Mouse (Mus musculus): ENCODE measurements around the gene Jak3. TPM values are rescaled to one million over a fixed set of nuclear protein-coding genes. Genes with fewer than 3 reads are reported as not detected.

Gene Jak3
- 11.5 and 13.5 TPM in 2 replicates for polyA plus RNA-seq (2015; fragmentation: Nextera tagmentation; extraction: Ambion mirVana)

DNA sequence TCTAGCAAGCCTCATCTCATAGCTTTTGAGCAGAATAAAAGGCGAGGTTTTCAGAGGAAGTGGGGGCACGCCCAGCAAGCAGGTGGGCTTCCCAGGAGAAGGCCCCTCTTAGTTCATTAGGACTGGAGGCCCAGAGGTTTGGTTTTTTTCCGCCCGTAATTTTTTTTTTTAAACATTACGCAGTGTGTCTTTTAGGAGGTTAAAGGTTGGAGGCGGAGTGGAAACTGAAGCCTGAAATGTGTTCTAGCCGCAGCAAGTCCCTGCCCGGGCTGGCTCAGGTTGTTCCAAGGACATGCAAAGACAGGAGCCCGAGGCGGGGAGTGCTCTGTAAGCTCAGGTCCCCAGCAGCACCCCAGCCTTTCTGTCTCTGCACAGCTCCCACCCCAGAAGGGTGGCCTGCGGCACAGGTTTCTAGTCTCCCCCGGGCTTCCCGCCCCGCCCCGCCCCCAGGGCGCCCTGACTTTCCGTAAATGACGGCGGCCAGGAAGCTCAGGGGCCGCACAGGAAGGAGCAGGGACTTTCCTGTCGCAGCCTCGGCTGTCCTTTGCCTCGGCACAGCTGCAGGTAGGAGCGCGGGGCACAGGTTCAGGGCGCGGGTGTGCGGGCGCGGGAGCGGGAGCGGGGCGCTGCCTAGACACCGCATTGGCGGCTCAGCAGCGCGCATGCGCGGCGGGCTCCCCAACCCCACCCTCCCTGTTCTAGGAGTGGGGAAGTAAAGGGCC, at the start of gene Jak3:
Gene Jak3 (plus strand): TSS at position 277 of the 722 bp plus-strand sequence.
- Histone ChIP-seq H3K4me2 (ENCODE audit: low read depth, low read length) (peak within 1 kb of the TSS; percentile 84), H3K27me3 (replicated peaks; ENCODE audit: control insufficient read depth, insufficient read depth, low read length) (peaks cover 12% of the 10 kb centered on the region), H3K4me1 (ENCODE audit: control insufficient read depth, insufficient read depth, low read length) (peaks cover 29% of the 10 kb centered on the region), H3K4me3 (ENCODE audit: low read length) (peak within 1 kb of the TSS; percentile 79), H3K27ac (ENCODE audit: low read length) (peak within 1 kb of the TSS; percentile 87), H3K9ac (ENCODE audit: low read depth, low read length) (peak within 1 kb of the TSS; percentile 88), H3K36me3 (ENCODE audit: control insufficient read depth, insufficient read depth, low read length) (no peaks in the 10 kb centered on the region), H3K9me3 (ENCODE audit: control insufficient read depth, low read length) (no peaks in the 10 kb centered on the region)
- ATAC-seq = peak; percentile 64
- 3% methylated on average over 36 of the region's 40 CpGs for WGBS

GRCm38 (mm10) chr8:71626753-71627152, 49.3 kb upstream of the Jak3 start:
- Histone ChIP-seq H3K9me3 (ENCODE audit: control insufficient read depth, low read length) (peaks cover 18% of the 10 kb centered on the region), H3K27ac (ENCODE audit: low read length) (no peak overlapping the region), H3K9ac (ENCODE audit: low read depth, low read length) (no peak overlapping the region), H3K4me1 (ENCODE audit: control insufficient read depth, insufficient read depth, low read length) (peaks cover 25% of the 10 kb centered on the region), H3K36me3 (ENCODE audit: control insufficient read depth, insufficient read depth, low read length) (peaks cover 27% of the 10 kb centered on the region), H3K4me2 (ENCODE audit: low read depth, low read length) (no peak overlapping the region), H3K27me3 (replicated peaks; ENCODE audit: control insufficient read depth, insufficient read depth, low read length) (peaks cover 6% of the 10 kb centered on the region; the same call in 1 of the 2 replicates), H3K4me3 (ENCODE audit: low read length) (no peak overlapping the region)
- WGBS = 86% methylated on average over 9 of the region's 9 CpGs
- ATAC-seq = no peak

GRCm38 (mm10) chr8:71627265-71628099, 48.6 kb upstream of the Jak3 start:
- Histone ChIP-seq H3K4me2 (ENCODE audit: low read depth, low read length) (no peak overlapping the region), H3K27me3 (replicated peaks; ENCODE audit: control insufficient read depth, insufficient read depth, low read length) (peaks cover 6% of the 10 kb centered on the region; the same call in 1 of the 2 replicates), H3K27ac (ENCODE audit: low read length) (peak overlapping the region; percentile 46; the same call in 1 of the 2 replicates), H3K4me1 (ENCODE audit: control insufficient read depth, insufficient read depth, low read length) (peaks cover 25% of the 10 kb centered on the region), H3K9ac (ENCODE audit: low read depth, low read length) (peak overlapping the region; percentile 35; the same call in 1 of the 2 replicates), H3K36me3 (ENCODE audit: control insufficient read depth, insufficient read depth, low read length) (peaks cover 20% of the 10 kb centered on the region), H3K9me3 (ENCODE audit: control insufficient read depth, low read length) (peaks cover 12% of the 10 kb centered on the region), H3K4me3 (ENCODE audit: low read length) (no peak overlapping the region)
- WGBS = 49% methylated on average over 9 of the region's 9 CpGs
- ATAC-seq = no peak

DNA sequence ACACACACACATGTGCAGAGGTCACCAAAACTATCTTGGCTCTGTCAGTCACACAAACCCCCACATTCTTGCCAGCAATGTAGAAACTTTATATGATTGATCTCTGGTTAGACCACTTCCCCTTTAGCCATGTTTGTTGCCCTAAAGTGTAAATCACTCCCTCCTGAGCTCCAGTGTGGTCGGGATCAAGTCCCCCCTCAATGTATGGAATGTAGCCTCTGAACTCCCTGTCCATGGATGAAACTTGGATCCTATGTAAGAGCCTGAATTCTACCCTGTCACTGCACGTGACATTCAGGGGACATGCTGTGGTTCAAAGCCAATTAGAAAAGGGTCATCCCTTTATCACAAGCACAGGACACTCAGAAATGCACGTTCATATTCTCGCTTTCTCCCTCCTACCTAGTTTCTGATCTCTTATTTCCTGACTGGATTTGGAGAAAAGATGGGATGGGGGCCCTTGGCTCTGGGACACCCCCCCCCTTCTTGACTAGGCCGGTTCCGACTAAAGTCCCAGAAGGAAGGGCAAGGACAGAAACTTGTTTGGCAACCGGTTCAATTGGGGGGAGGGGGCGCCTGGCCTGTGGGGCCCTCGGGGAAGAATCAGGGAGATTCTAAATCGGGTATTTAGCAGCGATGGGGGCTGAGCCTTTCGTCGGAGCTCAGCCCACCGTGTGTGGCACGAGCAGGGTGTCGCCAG, 47.5 kb upstream of the Jak3 start:
- peak overlapping the region; percentile 81 for H3K9ac ChIP-seq (ENCODE audit: low read depth, low read length)
- H3K4me2 ChIP-seq (ENCODE audit: low read depth, low read length) = peak overlapping the region; percentile 98
- no peak for ATAC-seq
- peaks cover 25% of the 10 kb centered on the region for H3K4me1 ChIP-seq (ENCODE audit: control insufficient read depth, insufficient read depth, low read length)
- 7% methylated on average over 16 of the region's 16 CpGs for WGBS
- peaks cover 8% of the 10 kb centered on the region; the same call in 1 of the 2 replicates for H3K9me3 ChIP-seq (ENCODE audit: control insufficient read depth, low read length)
- peaks cover 9% of the 10 kb centered on the region for H3K36me3 ChIP-seq (ENCODE audit: control insufficient read depth, insufficient read depth, low read length)
- H3K27me3 ChIP-seq (replicated peaks; ENCODE audit: control insufficient read depth, insufficient read depth, low read length) = peaks cover 6% of the 10 kb centered on the region; the same call in 1 of the 2 replicates
- H3K4me3 ChIP-seq (ENCODE audit: low read length) = peak overlapping the region; percentile 65
- peak overlapping the region; percentile 70 for H3K27ac ChIP-seq (ENCODE audit: low read length)

DNA sequence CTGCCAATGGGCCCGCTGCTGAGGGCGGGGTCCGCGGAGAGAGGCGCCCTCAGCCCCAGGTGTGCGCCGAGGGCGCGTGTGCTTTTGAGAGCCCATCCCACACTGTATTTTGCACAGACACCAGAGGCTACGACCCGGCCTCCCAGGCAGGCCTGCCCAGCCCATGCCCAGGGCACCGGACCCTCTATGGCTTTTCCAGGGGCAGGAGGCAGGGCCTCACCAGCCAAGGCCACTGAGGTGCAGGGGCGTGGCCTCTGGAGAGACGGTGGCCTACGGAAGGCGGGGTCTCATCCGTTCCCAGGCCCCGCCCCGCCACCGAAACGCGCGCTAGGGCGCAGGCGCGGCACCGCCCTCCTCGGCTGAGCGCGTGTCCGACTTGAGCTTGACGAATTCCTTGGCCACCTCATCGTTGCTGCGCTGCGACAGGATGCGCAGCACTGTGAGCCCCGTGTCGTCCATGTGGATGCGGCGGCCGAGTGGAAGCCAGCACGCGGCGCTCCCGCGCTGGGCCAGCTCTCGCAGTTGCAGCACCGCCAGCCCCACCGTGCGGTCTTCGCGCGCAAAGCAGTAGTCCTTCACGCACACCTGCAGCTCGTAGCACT, 46.9 kb upstream of the Jak3 start:
- Histone ChIP-seq H3K27ac (ENCODE audit: low read length) (peak overlapping the region; percentile 70), H3K4me1 (ENCODE audit: control insufficient read depth, insufficient read depth, low read length) (peaks cover 31% of the 10 kb centered on the region), H3K27me3 (replicated peaks; ENCODE audit: control insufficient read depth, insufficient read depth, low read length) (peaks cover 6% of the 10 kb centered on the region), H3K36me3 (ENCODE audit: control insufficient read depth, insufficient read depth, low read length) (peaks cover 5% of the 10 kb centered on the region; the same call in 1 of the 2 replicates), H3K9ac (ENCODE audit: low read depth, low read length) (peak overlapping the region; percentile 81), H3K4me2 (ENCODE audit: low read depth, low read length) (peak overlapping the region; percentile 98), H3K9me3 (ENCODE audit: control insufficient read depth, low read length) (peaks cover 5% of the 10 kb centered on the region; the same call in 1 of the 2 replicates), H3K4me3 (ENCODE audit: low read length) (peak overlapping the region; percentile 65)
- WGBS = under 1% methylated on average over 55 of the region's 55 CpGs
- peak; percentile 89 for ATAC-seq

DNA sequence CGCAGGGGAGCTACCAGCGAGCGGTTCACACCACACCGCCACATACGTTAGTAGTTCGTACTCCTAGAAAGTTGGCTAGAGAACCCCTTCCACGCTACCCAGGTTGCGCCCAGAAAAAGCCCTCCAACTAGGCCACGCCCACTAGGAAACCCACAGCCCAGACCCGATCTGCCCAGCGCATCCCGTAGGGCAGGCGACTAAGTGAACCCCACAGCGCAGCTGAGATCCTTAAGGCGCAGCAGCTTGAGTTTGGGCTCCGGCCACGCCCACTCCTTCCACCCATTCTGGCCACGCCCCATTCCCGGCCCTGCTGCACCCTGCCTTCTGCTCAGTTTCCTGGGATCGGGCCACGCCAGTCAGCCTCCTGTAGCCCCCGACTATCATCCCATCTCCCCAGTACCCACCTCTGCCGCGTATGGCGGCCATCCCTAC, 46.3 kb upstream of the Jak3 start:
- H3K9me3 ChIP-seq (ENCODE audit: control insufficient read depth, low read length) = peaks cover 5% of the 10 kb centered on the region; the same call in 1 of the 2 replicates
- H3K27me3 ChIP-seq (replicated peaks; ENCODE audit: control insufficient read depth, insufficient read depth, low read length) = peaks cover 6% of the 10 kb centered on the region
- peaks cover 37% of the 10 kb centered on the region for H3K4me1 ChIP-seq (ENCODE audit: control insufficient read depth, insufficient read depth, low read length)
- peak overlapping the region; percentile 98 for H3K4me2 ChIP-seq (ENCODE audit: low read depth, low read length)
- H3K27ac ChIP-seq (ENCODE audit: low read length) = peak overlapping the region; percentile 48; the same call in 1 of the 2 replicates
- peak overlapping the region; percentile 65 for H3K4me3 ChIP-seq (ENCODE audit: low read length)
- no peaks in the 10 kb centered on the region; the same call in 1 of the 2 replicates for H3K36me3 ChIP-seq (ENCODE audit: control insufficient read depth, insufficient read depth, low read length)
- ATAC-seq = peak; percentile 31
- peak overlapping the region; percentile 81 for H3K9ac ChIP-seq (ENCODE audit: low read depth, low read length)
- 3% methylated on average over 25 of the region's 25 CpGs for WGBS

GRCm38 (mm10) chr8:71630761-71631160, 45.3 kb upstream of the Jak3 start:
- no peak overlapping the region for H3K9ac ChIP-seq (ENCODE audit: low read depth, low read length)
- H3K36me3 ChIP-seq (ENCODE audit: control insufficient read depth, insufficient read depth, low read length) = no peaks in the 10 kb centered on the region
- ATAC-seq = no peak
- no peak overlapping the region for H3K4me3 ChIP-seq (ENCODE audit: low read length)
- H3K4me2 ChIP-seq (ENCODE audit: low read depth, low read length) = no peak overlapping the region
- no peak overlapping the region for H3K27ac ChIP-seq (ENCODE audit: low read length)
- peaks cover 8% of the 10 kb centered on the region for H3K27me3 ChIP-seq (replicated peaks; ENCODE audit: control insufficient read depth, insufficient read depth, low read length)
- H3K4me1 ChIP-seq (ENCODE audit: control insufficient read depth, insufficient read depth, low read length) = peaks cover 37% of the 10 kb centered on the region
- H3K9me3 ChIP-seq (ENCODE audit: control insufficient read depth, low read length) = peaks cover 5% of the 10 kb centered on the region; the same call in 1 of the 2 replicates
- WGBS = 88% methylated on average over 6 of the region's 6 CpGs

DNA sequence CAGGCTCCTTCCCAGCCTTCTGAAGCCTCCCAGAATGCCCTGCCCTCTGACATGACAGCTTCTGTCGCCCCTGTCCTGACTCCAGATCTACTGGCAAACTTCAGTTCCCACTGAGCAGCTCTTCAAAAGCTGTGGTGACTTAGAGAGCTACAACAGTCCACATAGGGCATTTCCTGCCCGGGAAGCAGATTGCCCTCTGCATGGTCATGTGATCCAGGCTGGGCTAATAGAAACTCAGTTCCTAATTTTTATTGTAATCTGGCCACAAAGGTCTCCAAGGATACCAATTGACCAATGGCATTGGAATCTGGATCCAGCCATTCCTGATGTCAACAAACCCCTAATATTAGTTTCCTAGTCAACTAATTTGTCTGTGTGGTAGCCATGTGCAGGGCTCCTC, 44.2 kb upstream of the Jak3 start:
- WGBS = 52% methylated on average over 2 of the region's 2 CpGs
- Histone ChIP-seq H3K4me2 (ENCODE audit: low read depth, low read length) (no peak overlapping the region), H3K27me3 (replicated peaks; ENCODE audit: control insufficient read depth, insufficient read depth, low read length) (peaks cover 8% of the 10 kb centered on the region), H3K4me1 (ENCODE audit: control insufficient read depth, insufficient read depth, low read length) (peaks cover 37% of the 10 kb centered on the region), H3K36me3 (ENCODE audit: control insufficient read depth, insufficient read depth, low read length) (no peaks in the 10 kb centered on the region), H3K4me3 (ENCODE audit: low read length) (no peak overlapping the region), H3K27ac (ENCODE audit: low read length) (no peak overlapping the region), H3K9me3 (ENCODE audit: control insufficient read depth, low read length) (peaks cover 5% of the 10 kb centered on the region; the same call in 1 of the 2 replicates), H3K9ac (ENCODE audit: low read depth, low read length) (no peak overlapping the region)
- no peak for ATAC-seq
